Mouse (Mus musculus): ENCODE measurements around the gene Prl2c5.
"Not testable (repeated sequence)": the region's sequence is repeated elsewhere in the genome, so short reads cannot be mapped to it uniquely, and the experiment has no call there.

- TF ChIP-seq CTCF (IDR thresholded peaks at IDR 0.05; ENCODE audit: insufficient read depth, low read length); POLR2A (IDR thresholded peaks at IDR 0.05; ENCODE audit: borderline replicate concordance, extremely low read depth, low read depth, low read length): not testable (repeated sequence)
Measured at GRCm38 (mm10) chr13:13162777-13163485, 19.6 kb upstream of the Prl2c5 start.
